Mouse (Mus musculus): ENCODE data around the gene Cd68. TPM values are rescaled to one million over a fixed set of nuclear protein-coding genes. Genes with fewer than 3 reads are reported as not detected.
"Not testable (repeated sequence)": the region's sequence is repeated elsewhere in the genome, so short reads cannot be mapped to it uniquely, and the experiment has no call there.

Cd68 gene
- polyA plus RNA-seq, 1 experiment from 2014 or later: 4.4 TPM

DNA sequence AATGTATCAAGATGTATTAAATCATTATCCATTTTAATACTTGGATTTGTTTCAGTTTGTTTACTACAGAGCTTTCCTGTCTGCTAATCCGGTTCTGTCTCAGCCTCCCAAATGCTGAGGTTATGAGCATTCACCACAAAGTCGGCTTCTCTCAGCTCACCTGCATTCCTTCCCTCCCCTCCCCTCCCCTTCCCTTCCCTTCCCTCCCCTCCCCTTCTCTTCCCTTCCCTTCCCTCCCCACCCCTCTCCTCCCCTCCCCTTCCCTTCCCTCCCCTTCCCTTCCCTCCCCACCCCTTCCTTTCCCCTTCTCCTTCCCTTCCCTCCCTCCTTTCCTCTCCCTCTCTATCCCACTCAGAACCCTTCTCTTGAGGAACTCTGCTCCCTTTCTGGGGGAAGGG, 38.7 kb upstream of the Cd68 start:
- Histone ChIP-seq H3K36me3 (ENCODE audit: poor library complexity, severe bottlenecking) (no peaks in the 10 kb centered on the region), H3K4me1 (no peaks in the 10 kb centered on the region), H3K9ac (no peak overlapping the region), H3K9me3 (replicated peaks) (no peaks in the 10 kb centered on the region), H3K27ac (no peak overlapping the region), H3K4me3 (no peak overlapping the region), H3K27me3 (no peaks in the 10 kb centered on the region), H3K4me2 (no peak overlapping the region)
- no peak for ATAC-seq
- 44% methylated on average over 2 of the region's 2 CpGs for WGBS

DNA sequence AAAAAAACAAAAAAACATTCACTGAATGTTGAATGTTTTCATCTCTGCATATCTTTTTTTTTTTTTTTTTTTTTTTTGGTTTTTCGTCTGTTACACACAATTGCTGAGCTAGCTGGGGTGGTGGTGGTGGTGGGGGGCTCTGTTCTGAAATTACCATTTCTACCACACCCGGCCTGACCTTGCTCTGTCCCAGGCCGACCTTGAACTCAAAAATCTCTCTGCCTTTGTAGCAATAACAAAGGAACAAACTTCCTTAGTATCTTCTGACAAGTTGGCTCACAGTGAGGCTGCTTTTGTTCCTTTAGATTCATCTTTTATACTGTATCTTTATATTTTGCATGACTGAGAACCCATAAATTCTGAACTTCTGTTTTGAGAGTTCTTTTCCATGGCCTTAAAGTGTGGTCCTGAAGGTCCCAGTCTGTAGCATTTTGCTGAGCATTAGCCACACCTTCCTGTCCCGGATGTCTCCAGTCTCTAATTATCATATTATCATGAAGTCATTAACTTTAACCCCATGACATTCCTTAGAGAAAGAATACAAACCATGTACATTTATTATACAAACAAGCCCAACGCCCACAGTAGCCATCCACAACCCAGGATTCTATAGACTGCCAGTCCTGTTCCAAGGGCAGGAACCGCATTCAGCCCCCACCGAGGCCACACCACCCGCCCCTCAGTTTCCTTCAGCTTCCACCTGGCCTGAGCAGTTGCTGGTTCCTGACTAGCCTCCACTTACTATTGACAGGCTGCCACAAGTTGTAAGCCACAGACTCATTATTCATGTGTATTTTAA, 38.1 kb upstream of the Cd68 start:
- Histone ChIP-seq H3K36me3 (ENCODE audit: poor library complexity, severe bottlenecking) (no peaks in the 10 kb centered on the region), H3K4me1 (no peaks in the 10 kb centered on the region), H3K27me3 (no peaks in the 10 kb centered on the region), H3K9me3 (replicated peaks) (no peaks in the 10 kb centered on the region), H3K9ac (no peak overlapping the region), H3K4me3 (no peak overlapping the region), H3K27ac (no peak overlapping the region), H3K4me2 (no peak overlapping the region)
- no peak for ATAC-seq
- 68% methylated on average over 8 of the region's 8 CpGs for WGBS

DNA sequence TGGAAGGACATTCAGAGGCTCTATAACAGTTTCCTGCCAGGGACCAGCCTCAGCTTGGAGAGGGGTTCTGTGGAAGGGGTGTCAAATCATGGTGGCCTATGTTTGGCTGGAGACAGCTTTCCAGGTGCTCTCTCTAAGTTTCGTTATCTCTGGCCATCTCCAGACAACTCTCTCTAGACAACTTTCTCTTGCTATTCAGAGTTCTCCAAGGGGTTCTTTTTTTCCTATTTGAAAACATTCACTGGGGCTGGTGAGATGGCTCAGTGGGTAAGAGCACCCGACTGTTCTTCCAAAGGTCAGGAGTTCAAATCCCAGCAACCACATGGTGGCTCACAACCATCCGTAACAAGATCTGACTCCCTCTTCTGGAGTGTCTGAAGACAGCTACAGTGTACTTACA, 37.4 kb upstream of the Cd68 start:
- H3K9ac ChIP-seq; H3K27ac ChIP-seq; H3K27me3 ChIP-seq; H3K36me3 ChIP-seq (ENCODE audit: poor library complexity, severe bottlenecking); H3K4me1 ChIP-seq; H3K4me2 ChIP-seq; H3K9me3 ChIP-seq (replicated peaks); H3K4me3 ChIP-seq; ATAC-seq: not testable (repeated sequence)
- WGBS: 81% methylated on average over 3 of the region's 3 CpGs

DNA sequence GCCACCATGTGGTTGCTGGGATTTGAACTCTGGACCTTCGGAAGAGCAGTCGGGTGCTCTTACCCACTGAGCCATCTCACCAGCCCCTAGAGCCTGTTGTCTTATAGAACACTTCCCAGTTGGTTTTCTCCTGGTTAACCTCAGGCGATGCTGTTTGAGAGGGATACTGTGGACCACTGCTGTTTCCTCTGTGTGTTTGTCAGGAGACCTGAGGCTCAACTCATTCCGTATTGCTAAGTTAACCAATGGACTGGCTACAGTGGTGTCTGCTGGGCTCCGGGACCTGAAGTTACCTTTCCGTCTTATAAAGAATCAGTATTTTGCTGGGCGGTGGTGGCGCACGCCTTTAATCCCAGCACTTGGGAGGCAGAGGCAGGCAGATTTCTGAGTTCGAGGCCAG, 36.9 kb upstream of the Cd68 start:
- not testable (repeated sequence) for H3K4me3 ChIP-seq; H3K9ac ChIP-seq; H3K4me1 ChIP-seq; H3K27ac ChIP-seq; H3K27me3 ChIP-seq; H3K9me3 ChIP-seq (replicated peaks); H3K36me3 ChIP-seq (ENCODE audit: poor library complexity, severe bottlenecking); H3K4me2 ChIP-seq; ATAC-seq
- 95% methylated on average over 10 of the region's 10 CpGs for WGBS

DNA sequence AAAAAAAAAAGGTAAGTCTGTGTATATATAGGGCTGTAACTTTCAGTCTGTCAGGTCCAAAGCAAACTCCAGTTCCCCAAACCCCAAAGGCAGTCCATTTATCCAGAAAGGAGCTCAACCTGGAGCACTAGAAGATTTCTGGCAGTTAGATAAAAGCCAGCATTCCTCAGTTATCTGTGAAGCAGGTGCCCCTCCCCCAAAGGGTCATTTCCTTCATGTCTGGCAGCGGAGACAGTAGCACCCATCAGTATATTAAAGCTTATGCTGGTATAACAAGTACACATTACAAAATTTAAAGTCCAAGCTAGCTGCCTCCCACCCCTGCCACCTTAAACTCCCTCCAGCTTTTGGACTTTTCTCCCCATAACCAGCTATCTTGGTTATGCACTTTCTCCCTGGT, 33.6 kb upstream of the Cd68 start:
- Histone ChIP-seq H3K27me3 (0 out of 2 replicates have a peak, but pooled peaks cover 7% of the 10 kb centered on the region), H3K4me1 (peaks cover 12% of the 10 kb centered on the region), H3K9me3 (replicated peaks) (no peaks in the 10 kb centered on the region), H3K4me2 (no peak overlapping the region), H3K9ac (no peak overlapping the region), H3K36me3 (ENCODE audit: poor library complexity, severe bottlenecking) (no peaks in the 10 kb centered on the region), H3K4me3 (no peak overlapping the region), H3K27ac (no peak overlapping the region)
- no peak for ATAC-seq
- 85% methylated on average over 1 of the region's 1 CpGs for WGBS

DNA sequence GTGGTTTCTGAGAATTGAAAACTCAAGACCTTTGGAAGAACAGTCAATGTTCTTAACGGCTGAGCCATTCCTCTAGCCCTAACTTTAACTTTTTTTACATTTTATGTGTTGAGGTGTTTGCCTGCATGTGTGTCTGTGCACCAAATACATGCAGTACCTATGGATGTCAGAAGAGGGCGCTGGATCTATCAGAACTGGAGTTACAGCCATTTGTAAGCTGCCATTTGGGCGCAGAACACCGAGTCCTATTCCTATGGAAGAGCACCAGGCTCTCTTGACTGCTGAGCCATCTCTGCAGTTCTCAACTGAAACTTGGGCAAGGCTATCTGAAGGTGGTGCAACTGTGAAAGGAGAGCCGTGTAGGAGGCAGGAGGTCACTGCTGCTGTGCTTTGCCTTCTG, 32.6 kb upstream of the Cd68 start:
- H3K9me3 ChIP-seq (replicated peaks): no peaks in the 10 kb centered on the region
- H3K27me3 ChIP-seq: 0 out of 2 replicates have a peak, but pooled peaks cover 7% of the 10 kb centered on the region
- H3K4me1 ChIP-seq: peaks cover 12% of the 10 kb centered on the region
- no peak overlapping the region for H3K9ac ChIP-seq
- H3K27ac ChIP-seq: no peak overlapping the region
- 71% methylated on average over 5 of the region's 5 CpGs for WGBS
- no peak for ATAC-seq
- no peak overlapping the region for H3K4me2 ChIP-seq
- no peaks in the 10 kb centered on the region for H3K36me3 ChIP-seq (ENCODE audit: poor library complexity, severe bottlenecking)
- no peak overlapping the region for H3K4me3 ChIP-seq

DNA sequence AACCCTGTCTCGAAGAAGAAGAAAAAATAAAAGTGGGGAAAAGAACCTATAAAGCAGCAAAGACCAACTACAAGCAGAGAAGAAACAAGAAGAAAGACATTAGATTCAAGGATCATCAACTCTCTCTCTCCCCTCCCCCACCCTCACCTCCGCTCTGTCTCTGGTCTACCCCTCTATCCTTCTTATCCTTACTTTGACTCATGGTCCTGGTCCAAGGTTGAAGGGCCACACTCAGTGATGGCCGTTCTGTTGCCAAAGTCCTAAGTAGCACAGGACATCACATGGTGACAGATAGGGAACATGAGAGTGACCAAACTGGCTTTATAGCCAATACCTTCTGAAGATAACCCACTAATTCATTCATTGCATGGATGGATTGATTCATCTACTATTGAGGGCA, 31.4 kb upstream of the Cd68 start:
- Histone ChIP-seq H3K36me3 (ENCODE audit: poor library complexity, severe bottlenecking) (no peaks in the 10 kb centered on the region), H3K4me1 (peaks cover 12% of the 10 kb centered on the region), H3K27ac (no peak overlapping the region), H3K9ac (no peak overlapping the region), H3K4me3 (no peak overlapping the region), H3K9me3 (replicated peaks) (no peaks in the 10 kb centered on the region), H3K4me2 (no peak overlapping the region), H3K27me3 (0 out of 2 replicates have a peak, but pooled peaks cover 7% of the 10 kb centered on the region)
- WGBS: 88% methylated on average over 3 of the region's 3 CpGs
- no peak for ATAC-seq

DNA sequence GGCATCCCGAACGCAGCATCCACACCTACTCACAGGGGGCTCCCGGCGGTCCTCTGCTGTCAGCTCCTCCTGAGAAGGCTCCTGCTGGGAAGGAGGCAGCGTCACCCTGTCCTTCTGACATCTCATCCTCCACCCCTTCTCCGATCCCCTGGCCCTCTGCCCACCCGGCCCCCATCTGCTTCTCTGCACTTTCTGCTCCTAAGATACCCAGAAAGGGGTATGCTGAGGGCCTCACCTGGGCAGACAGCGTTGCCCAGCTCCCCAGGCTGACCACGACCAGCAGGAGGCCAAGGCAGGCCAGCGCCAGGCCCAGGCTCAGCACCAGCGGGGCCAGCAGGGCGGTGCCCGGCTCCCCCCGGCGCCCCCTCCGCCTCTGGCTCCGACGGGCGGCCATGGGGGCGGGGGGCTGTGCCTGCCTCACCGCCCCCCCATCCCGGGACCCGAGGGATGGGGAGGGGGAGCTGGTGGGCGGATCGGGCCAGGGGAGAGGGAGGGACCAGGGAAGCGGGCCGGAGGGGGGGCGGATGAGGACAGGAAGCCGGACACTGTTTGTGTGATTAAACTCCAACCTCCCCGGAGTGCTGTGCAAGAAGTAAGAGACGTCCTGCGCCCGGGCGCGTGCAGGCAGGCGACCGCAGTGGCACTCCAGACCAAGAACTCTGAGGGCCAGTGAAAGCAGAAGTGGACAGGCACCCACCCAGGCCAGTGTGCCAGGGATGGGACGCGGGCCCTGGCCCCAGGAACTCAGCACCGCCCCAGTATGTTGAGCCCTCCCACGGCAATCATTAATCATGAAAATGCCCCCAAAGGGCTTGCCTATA, 29.6 kb upstream of the Cd68 start, which contains the start of the genes Tnfsf12 and Tnfsfm13:
Gene Tnfsf12 (minus strand): TSS at position 489 of the 821 bp plus-strand sequence.
Gene Tnfsfm13 (minus strand): TSS at position 738 of the 821 bp plus-strand sequence.
- H3K4me2 ChIP-seq: peak within 1 kb of the TSS; percentile 92
- H3K4me3 ChIP-seq: peak within 1 kb of the TSS; percentile 47
- peak within 1 kb of the TSS; percentile 51; the same call in 1 of the 2 replicates for H3K27ac ChIP-seq
- peaks cover 12% of the 10 kb centered on the region for H3K4me1 ChIP-seq
- 2% methylated on average over 38 of the region's 41 CpGs for WGBS
- 0 out of 2 replicates have a peak, but pooled peaks cover 7% of the 10 kb centered on the region for H3K27me3 ChIP-seq
- H3K9ac ChIP-seq: peak within 1 kb of the TSS; percentile 78
- no peaks in the 10 kb centered on the region for H3K9me3 ChIP-seq (replicated peaks)
- no peaks in the 10 kb centered on the region for H3K36me3 ChIP-seq (ENCODE audit: poor library complexity, severe bottlenecking)
- no peak for ATAC-seq

DNA sequence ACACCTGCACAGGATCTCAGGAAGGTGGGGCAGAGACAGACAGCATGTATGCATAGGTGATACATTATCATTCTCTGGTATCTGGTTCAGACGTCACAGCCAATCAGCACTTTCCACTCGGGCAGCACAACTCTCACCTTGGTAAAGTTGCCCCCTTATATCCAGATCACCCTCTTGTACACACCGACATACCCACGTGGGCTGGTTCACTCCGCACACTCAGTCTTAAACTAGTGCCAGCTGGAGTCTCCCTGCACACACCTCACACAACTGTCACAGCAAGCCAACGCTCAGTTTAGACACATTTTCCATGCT, 29.1 kb upstream of the Cd68 start:
- Histone ChIP-seq H3K9me3 (replicated peaks) (no peaks in the 10 kb centered on the region), H3K36me3 (ENCODE audit: poor library complexity, severe bottlenecking) (no peaks in the 10 kb centered on the region), H3K4me2 (peak overlapping the region; percentile 92), H3K27me3 (0 out of 2 replicates have a peak, but pooled peaks cover 7% of the 10 kb centered on the region), H3K27ac (no peak overlapping the region), H3K4me3 (peak overlapping the region; percentile 47; the same call in 1 of the 2 replicates), H3K4me1 (peaks cover 12% of the 10 kb centered on the region), H3K9ac (peak overlapping the region; percentile 78)
- WGBS: 25% methylated on average over 6 of the region's 6 CpGs
- ATAC-seq: no peak

DNA sequence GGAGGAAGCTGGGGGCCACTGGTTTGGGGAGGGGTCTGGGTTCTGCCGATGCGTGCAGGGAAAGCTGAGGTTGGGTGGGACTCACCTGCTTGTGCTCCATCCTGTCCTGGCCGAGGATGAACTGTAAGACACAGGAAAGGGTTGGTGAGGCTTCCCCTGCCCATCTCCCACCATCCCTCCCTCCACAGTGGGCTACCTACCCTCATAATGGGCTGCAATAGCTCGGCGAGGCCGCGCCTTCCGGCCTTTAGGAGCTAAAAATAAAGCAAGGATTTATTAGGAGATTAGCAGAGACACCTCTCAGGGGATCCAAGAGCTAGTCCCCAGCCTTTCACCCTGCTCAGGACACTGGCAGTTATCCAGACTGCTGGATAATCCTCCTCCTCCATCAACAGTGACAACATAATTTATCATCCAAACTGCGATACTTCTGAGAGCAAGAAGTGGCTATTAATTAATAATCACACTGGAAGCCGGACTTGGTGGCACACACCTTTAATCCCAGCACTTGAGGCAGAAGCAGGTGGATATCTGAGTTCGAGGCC, 27.5 kb upstream of the Cd68 start:
- H3K9me3 ChIP-seq (replicated peaks): no peaks in the 10 kb centered on the region
- H3K27ac ChIP-seq: no peak overlapping the region
- H3K27me3 ChIP-seq: 0 out of 2 replicates have a peak, but pooled peaks cover 7% of the 10 kb centered on the region
- H3K4me1 ChIP-seq: peaks cover 12% of the 10 kb centered on the region
- H3K4me3 ChIP-seq: no peak overlapping the region
- no peak for ATAC-seq
- no peak overlapping the region for H3K4me2 ChIP-seq
- no peak overlapping the region for H3K9ac ChIP-seq
- WGBS: 55% methylated on average over 11 of the region's 11 CpGs
- no peaks in the 10 kb centered on the region for H3K36me3 ChIP-seq (ENCODE audit: poor library complexity, severe bottlenecking)

DNA sequence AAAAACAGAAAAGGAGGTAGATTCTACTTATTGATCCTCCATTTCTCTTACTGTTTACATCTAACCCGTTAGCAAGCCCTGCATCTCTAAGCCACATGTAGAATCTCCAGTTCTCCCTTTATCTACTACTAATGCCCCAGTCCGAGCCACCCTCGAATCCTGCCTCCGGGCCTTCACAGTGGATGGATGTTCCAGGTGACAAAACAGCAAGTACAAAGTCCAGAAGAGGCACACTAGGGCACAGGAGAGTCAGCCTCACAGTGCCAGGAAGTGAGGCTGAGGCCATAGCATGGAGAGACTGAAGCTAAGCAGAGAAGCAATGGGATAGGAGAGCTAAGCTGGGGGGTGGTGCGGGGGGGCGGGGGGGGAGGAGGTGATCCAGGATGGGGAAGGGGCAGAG, 26.9 kb upstream of the Cd68 start:
- Histone ChIP-seq H3K9ac (no peak overlapping the region), H3K27me3 (0 out of 2 replicates have a peak, but pooled peaks cover 7% of the 10 kb centered on the region), H3K27ac (no peak overlapping the region), H3K9me3 (replicated peaks) (no peaks in the 10 kb centered on the region), H3K4me3 (no peak overlapping the region), H3K4me2 (no peak overlapping the region), H3K4me1 (peaks cover 12% of the 10 kb centered on the region), H3K36me3 (ENCODE audit: poor library complexity, severe bottlenecking) (no peaks in the 10 kb centered on the region)
- no peak for ATAC-seq
- 90% methylated on average over 6 of the region's 6 CpGs for WGBS

DNA sequence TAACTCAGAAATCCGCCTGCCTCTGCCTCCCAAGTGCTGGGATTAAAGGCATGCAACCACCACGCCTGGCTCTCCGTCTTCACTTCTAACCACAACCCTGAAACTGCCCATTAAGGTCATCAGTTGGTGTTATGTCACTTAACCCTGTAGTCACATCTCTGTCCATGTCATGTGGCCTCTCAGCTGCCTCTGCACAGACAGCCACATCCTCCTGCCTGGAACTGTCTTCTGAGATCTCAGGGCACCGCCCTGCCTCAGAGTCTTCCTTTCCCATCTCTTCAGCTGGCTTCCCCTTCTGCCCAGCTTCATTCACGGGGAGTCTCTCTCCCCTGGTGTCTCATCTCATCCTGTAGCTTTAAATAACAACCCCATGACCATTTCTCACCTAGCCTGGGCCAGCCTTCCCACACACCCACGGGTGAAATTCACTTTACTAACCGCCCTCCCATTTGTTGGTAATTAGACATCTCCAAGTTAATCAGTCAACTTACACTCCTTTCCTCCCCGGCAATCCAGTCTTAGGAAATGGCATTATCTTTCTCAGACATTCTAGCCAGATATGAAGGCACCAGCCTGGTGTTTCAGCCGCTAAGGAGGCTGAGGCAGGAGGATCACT, 26.4 kb upstream of the Cd68 start:
- no peak overlapping the region for H3K4me3 ChIP-seq
- H3K9ac ChIP-seq: no peak overlapping the region
- no peak for ATAC-seq
- 0 out of 2 replicates have a peak, but pooled peaks cover 7% of the 10 kb centered on the region for H3K27me3 ChIP-seq
- no peaks in the 10 kb centered on the region for H3K36me3 ChIP-seq (ENCODE audit: poor library complexity, severe bottlenecking)
- WGBS: 85% methylated on average over 9 of the region's 9 CpGs
- H3K4me1 ChIP-seq: peaks cover 12% of the 10 kb centered on the region
- H3K4me2 ChIP-seq: no peak overlapping the region
- H3K9me3 ChIP-seq (replicated peaks): no peaks in the 10 kb centered on the region
- H3K27ac ChIP-seq: no peak overlapping the region
